Mouse (Mus musculus) lung, embryonic 15.5 days (tissue): ENCODE results near the gene Slc22a3. TPM values are rescaled to one million over a fixed set of nuclear protein-coding genes. Genes with fewer than 3 reads are reported as not detected.

Experiments
- ATAC-seq: fragments of 200-750 bp; cut with Nextera tagmentation; 2 replicates; pipeline ENCODE4 v1.8.0; 2017; ENCODE audit warnings: moderate number of reproducible peaks, borderline replicate concordance; ENCODE audit not compliant: low FRiP score, low TSS enrichment; ENCODE audit errors: extremely low read depth
- H3K27ac ChIP-seq: fragments of 300-500 bp; sonication (generic); 2 replicates; pipeline ENCODE4 v1.5.1; 2015; ENCODE audit warnings: moderate library complexity, mild to moderate bottlenecking, inconsistent platforms
- H3K27me3 ChIP-seq: fragments of 300-500 bp; sonication (generic); 2 replicates; pipeline ENCODE4 v1.6.1; 2015; ENCODE audit warnings: inconsistent platforms
- H3K36me3 ChIP-seq: fragments of 300-500 bp; sonication (generic); 2 replicates; pipeline ENCODE4 v1.6.1; 2015; ENCODE audit warnings: inconsistent platforms
- H3K4me1 ChIP-seq: fragments of 300-500 bp; sonication (generic); 2 replicates; pipeline ENCODE4 v1.6.1; 2015; ENCODE audit warnings: inconsistent platforms
- H3K4me2 ChIP-seq: fragments of 300-500 bp; sonication (generic); 2 replicates; pipeline ENCODE4 v1.6.1; 2015; ENCODE audit warnings: inconsistent platforms, mild to moderate bottlenecking, moderate library complexity
- H3K4me3 ChIP-seq: fragments of 300-500 bp; sonication (generic); 2 replicates; pipeline ENCODE4 v1.5.1; 2015; ENCODE audit warnings: mild to moderate bottlenecking, inconsistent platforms
- H3K9ac ChIP-seq: fragments of 300-500 bp; sonication (generic); 2 replicates; pipeline ENCODE4 v1.6.1; 2015; ENCODE audit warnings: inconsistent platforms
- H3K9me3 ChIP-seq: fragments of 300-500 bp; sonication (generic); 2 replicates; pipeline ENCODE4 v1.6.1; 2016; ENCODE audit warnings: inconsistent platforms
- WGBS: fragments of 180-500 bp; shearing (Covaris S2); methylation state at CpG from one replicate; pipeline ENCODE4 v1.1.7; 2015; 5-methylcytosine and 5-hydroxymethylcytosine counted together
- polyA plus RNA-seq: library from polyadenylated mRNA; unstranded; fragments of >200 nt; fragmentation: Nextera tagmentation; extraction: Ambion mirVana; gene quantifications from 2 replicates; pipeline ENCODE4 v1.2.1, GENCODE M21; 2015

The Slc22a3 gene
- polyA plus RNA-seq, 1 experiment from 2014 or later, result 0.93 TPM

DNA sequence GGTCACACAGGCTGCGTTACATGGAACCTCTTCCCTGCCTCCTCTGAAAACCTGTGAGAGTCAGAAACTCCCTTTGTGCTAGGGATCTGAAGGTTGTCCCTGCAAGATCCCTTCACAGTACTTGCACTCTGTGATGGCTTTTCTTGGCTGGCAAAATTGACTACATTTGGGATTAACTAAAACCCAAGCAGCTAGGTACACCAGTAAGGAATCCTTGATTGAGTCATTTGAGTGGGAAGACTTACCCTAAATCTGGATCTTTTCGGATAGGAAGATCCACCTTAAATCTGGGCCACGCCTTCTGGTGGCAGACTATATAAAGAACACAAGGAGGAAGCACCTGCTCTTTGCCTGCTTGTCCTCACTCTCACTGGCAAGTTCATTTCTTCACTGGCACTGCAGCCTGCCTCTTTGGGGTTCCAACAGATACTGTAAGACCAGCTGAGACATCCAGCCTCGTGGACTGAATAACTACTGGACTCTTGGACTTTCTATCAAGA lies 41.0 kb downstream of the Slc22a3 start:
- 69% methylated on average over 4 of the region's 4 CpGs for whole genome bisulfite sequencing

DNA sequence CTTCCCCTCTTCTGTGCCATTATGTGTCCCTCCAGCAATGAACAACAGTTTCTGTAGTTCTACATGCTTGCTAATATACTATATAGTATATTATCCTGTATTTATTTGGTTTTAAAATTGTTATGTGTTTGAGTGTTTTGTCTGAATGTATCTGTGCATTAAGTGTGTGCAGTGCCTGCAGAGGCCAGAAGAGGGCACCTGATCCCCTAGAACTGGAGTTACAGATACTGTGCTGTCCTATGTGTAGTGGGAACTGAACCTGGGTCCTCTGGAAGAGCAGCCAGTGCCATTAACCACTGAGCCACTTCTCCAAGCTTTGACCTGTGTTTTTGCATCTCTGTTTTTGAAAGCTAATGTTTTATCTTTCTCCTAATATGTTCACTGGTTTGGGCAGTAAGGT lies 46.3 kb downstream of the Slc22a3 start:
- Histone ChIP-seq H3K4me3 (no peak overlapping the region), H3K36me3 (no peaks in the 10 kb centered on the region), H3K4me1 (no peaks in the 10 kb centered on the region), H3K4me2 (no peak overlapping the region), H3K9ac (no peak overlapping the region), H3K27me3 (no peaks in the 10 kb centered on the region), H3K27ac (no peak overlapping the region), H3K9me3 (no peaks in the 10 kb centered on the region)
- no peak for ATAC-seq

More for the DNA sequence above, 41.0 kb downstream of the Slc22a3 start:
- Histone ChIP-seq H3K27ac (no peak overlapping the region), H3K4me2 (no peak overlapping the region), H3K4me3 (no peak overlapping the region), H3K4me1 (no peaks in the 10 kb centered on the region), H3K9me3 (no peaks in the 10 kb centered on the region), H3K27me3 (no peaks in the 10 kb centered on the region), H3K36me3 (no peaks in the 10 kb centered on the region), H3K9ac (no peak overlapping the region)
- ATAC-seq, result no peak

GRCm38 (mm10) chr17:12455143-12455790 lies 52.2 kb downstream of the Slc22a3 start:
- Histone ChIP-seq H3K4me1 (0 out of 2 replicates have a peak, but pooled peaks cover 8% of the 10 kb centered on the region), H3K27ac (no peak overlapping the region), H3K4me3 (no peak overlapping the region), H3K9ac (no peak overlapping the region), H3K36me3 (no peaks in the 10 kb centered on the region), H3K9me3 (no peaks in the 10 kb centered on the region), H3K4me2 (no peak overlapping the region), H3K27me3 (no peaks in the 10 kb centered on the region)
- 82% methylated on average over 5 of the region's 5 CpGs for WGBS
- ATAC-seq, result no peak

GRCm38 (mm10) chr17:12453691-12454090 lies 53.8 kb downstream of the Slc22a3 start:
- H3K27me3 ChIP-seq, result no peaks in the 10 kb centered on the region
- H3K9ac ChIP-seq, result no peak overlapping the region
- H3K36me3 ChIP-seq, result no peaks in the 10 kb centered on the region
- ATAC-seq, result no peak
- 76% methylated on average over 6 of the region's 6 CpGs for WGBS
- H3K4me3 ChIP-seq, result no peak overlapping the region
- no peak overlapping the region for H3K27ac ChIP-seq
- H3K9me3 ChIP-seq, result no peaks in the 10 kb centered on the region
- no peak overlapping the region for H3K4me2 ChIP-seq
- H3K4me1 ChIP-seq, result 0 out of 2 replicates have a peak, but pooled peaks cover 8% of the 10 kb centered on the region

DNA sequence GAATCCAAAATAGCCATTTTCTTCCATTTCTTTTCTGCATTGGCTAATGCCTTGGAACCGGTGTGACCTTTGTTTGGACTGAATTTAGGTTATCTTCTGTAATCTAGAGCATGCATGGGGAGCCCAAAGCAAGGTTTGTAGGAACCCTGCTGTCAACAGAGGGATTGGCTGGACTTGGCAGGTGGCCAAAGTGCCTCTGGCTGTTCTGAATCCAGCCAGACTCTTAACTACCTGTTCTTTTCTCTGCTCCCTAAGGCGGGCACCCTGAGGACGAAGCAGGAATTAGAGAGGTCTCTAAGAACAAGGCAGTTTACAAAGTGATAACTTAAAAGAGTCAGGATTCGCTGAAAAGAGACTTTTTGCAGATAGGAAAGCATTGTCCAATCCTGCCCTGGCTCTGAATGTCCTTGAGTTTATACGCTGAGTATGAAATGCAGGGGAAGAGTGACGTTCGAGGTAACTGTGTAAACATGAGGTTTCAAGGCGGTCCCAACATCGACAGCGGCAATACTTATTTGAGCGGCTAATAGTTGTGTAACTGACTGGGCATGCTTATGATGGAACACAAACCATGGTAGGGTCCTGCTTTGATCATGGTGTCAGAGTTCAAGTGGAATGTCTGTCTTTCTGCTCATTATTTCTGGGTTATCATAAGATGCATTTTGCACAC lies 54.5 kb downstream of the Slc22a3 start:
- Histone ChIP-seq H3K27ac (no peak overlapping the region), H3K27me3 (no peaks in the 10 kb centered on the region), H3K36me3 (no peaks in the 10 kb centered on the region), H3K4me1 (0 out of 2 replicates have a peak, but pooled peaks cover 8% of the 10 kb centered on the region), H3K4me3 (no peak overlapping the region), H3K9ac (no peak overlapping the region), H3K9me3 (no peaks in the 10 kb centered on the region), H3K4me2 (peak overlapping the region; percentile 19; the same call in 1 of the 2 replicates)
- 40% methylated on average over 11 of the region's 11 CpGs for WGBS
- no peak for ATAC-seq

DNA sequence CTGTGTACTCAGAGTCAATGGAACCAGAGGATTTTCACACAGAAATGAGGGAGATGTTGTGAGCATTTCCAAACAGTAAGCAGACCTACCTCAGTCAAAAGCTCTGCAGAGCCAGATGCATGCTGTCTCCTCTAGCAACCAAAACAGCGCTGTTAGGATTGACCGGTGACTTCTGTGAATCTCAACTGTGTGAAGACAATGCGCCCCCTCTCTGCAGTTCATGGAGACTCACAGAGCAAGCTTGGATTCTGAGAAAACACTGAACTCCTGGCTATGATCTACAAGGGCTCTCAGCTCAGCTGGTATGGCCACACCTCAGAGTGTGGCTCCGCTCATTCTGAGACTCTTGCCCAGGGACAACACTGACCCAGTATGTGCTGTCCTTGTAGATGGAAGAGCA lies 56.3 kb downstream of the Slc22a3 start:
- Histone ChIP-seq H3K4me1 (0 out of 2 replicates have a peak, but pooled peaks cover 8% of the 10 kb centered on the region), H3K9me3 (no peaks in the 10 kb centered on the region), H3K4me2 (no peak overlapping the region), H3K27ac (no peak overlapping the region), H3K36me3 (no peaks in the 10 kb centered on the region), H3K9ac (no peak overlapping the region), H3K27me3 (no peaks in the 10 kb centered on the region), H3K4me3 (no peak overlapping the region)
- 36% methylated on average over 4 of the region's 4 CpGs for WGBS
- ATAC-seq, result no peak

DNA sequence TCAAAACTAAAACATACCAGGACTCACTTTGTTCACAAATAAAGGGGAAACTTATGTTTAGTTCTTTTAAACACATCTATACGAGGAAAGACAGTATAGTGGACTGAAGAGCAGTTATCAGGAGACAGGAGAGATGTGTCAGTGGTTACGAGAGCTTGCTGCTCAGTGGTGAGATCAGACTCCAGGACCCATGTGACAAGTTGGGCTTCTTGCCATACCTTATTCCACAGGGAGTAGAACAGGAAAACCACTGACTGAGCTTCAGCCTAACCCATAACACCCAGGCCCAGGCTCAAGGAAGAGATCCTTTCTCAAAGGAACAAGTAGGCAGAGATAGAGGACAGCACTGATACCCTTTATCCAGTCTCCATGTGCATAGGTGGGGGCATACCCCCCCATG lies 62.9 kb downstream of the Slc22a3 start:
- Histone ChIP-seq H3K4me2 (no peak overlapping the region), H3K27ac (no peak overlapping the region), H3K9ac (no peak overlapping the region), H3K4me3 (no peak overlapping the region), H3K9me3 (no peaks in the 10 kb centered on the region), H3K4me1 (no peaks in the 10 kb centered on the region), H3K27me3 (no peaks in the 10 kb centered on the region), H3K36me3 (no peaks in the 10 kb centered on the region)
- WGBS, result 47% methylated on average over 2 of the region's 2 CpGs
- ATAC-seq, result no peak

GRCm38 (mm10) chr17:12437771-12438170 lies 69.7 kb downstream of the Slc22a3 start:
- Histone ChIP-seq H3K27ac (no peak overlapping the region), H3K4me2 (no peak overlapping the region), H3K27me3 (no peaks in the 10 kb centered on the region), H3K4me1 (no peaks in the 10 kb centered on the region), H3K36me3 (no peaks in the 10 kb centered on the region), H3K9ac (no peak overlapping the region), H3K4me3 (no peak overlapping the region), H3K9me3 (no peaks in the 10 kb centered on the region)
- ATAC-seq, result no peak
- 81% methylated on average over 10 of the region's 10 CpGs for WGBS

- H3K9ac ChIP-seq, result no peak overlapping the region
- no peaks in the 10 kb centered on the region for H3K9me3 ChIP-seq
- H3K4me2 ChIP-seq, result no peak overlapping the region
- no peaks in the 10 kb centered on the region for H3K36me3 ChIP-seq
- H3K4me3 ChIP-seq, result no peak overlapping the region
- H3K27me3 ChIP-seq, result no peaks in the 10 kb centered on the region
- no peak overlapping the region for H3K27ac ChIP-seq
- WGBS, result 21% methylated on average over 5 of the region's 5 CpGs
- no peaks in the 10 kb centered on the region for H3K4me1 ChIP-seq
- peak; percentile 52; the same call in 1 of the 2 replicates for ATAC-seq
Observed at GRCm38 (mm10) chr17:12431707-12432106, 75.8 kb downstream of the Slc22a3 start.

GRCm38 (mm10) chr17:12428369-12428768 lies 79.1 kb downstream of the Slc22a3 start:
- no peaks in the 10 kb centered on the region for H3K27me3 ChIP-seq
- no peaks in the 10 kb centered on the region for H3K36me3 ChIP-seq
- H3K9me3 ChIP-seq, result no peaks in the 10 kb centered on the region
- H3K4me1 ChIP-seq, result no peaks in the 10 kb centered on the region
- no peak overlapping the region for H3K9ac ChIP-seq
- no peak overlapping the region for H3K4me2 ChIP-seq
- H3K27ac ChIP-seq, result no peak overlapping the region
- no peak for ATAC-seq
- H3K4me3 ChIP-seq, result no peak overlapping the region

DNA sequence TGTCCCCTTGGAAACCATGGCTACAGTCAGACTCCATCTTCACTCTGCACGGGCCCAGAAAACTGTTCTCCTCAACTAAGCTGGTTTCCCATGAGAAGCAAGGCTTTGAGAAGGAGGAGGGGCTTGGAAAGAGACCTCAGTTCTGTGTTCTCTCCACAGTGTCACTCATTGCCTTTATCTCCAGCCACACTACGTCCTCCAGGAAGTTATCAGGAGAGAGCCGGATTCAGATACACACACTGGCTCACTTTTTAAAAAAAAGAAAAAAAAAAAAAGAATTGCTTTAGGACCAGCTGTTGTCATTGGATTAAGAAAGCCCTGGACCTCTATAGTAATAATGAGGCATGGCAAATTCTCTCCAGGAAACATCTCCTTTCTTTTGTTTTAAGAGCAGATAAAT lies 80.3 kb downstream of the Slc22a3 start:
- Histone ChIP-seq H3K9me3 (no peaks in the 10 kb centered on the region), H3K4me1 (no peaks in the 10 kb centered on the region), H3K27me3 (no peaks in the 10 kb centered on the region), H3K4me3 (no peak overlapping the region), H3K9ac (no peak overlapping the region), H3K27ac (no peak overlapping the region), H3K4me2 (no peak overlapping the region), H3K36me3 (no peaks in the 10 kb centered on the region)
- WGBS, result 23% methylated on average over 3 of the region's 3 CpGs
- no peak for ATAC-seq

GRCm38 (mm10) chr17:12422143-12422542 lies 85.4 kb downstream of the Slc22a3 start:
- Histone ChIP-seq H3K9ac (no peak overlapping the region), H3K4me2 (no peak overlapping the region), H3K27me3 (no peaks in the 10 kb centered on the region), H3K36me3 (no peaks in the 10 kb centered on the region), H3K9me3 (no peaks in the 10 kb centered on the region), H3K4me3 (no peak overlapping the region), H3K27ac (no peak overlapping the region), H3K4me1 (peaks cover 16% of the 10 kb centered on the region)
- WGBS, result 88% methylated on average over 1 of the region's 1 CpGs
- no peak for ATAC-seq
